Mouse (Mus musculus) neutrophil, adult 65 days (primary cell): ENCODE data around the gene Vinac1. TPM values are rescaled to one million over a fixed set of nuclear protein-coding genes. Genes with fewer than 3 reads are reported as not detected.

Experiments used
- total RNA-seq: library from RNA; stranded (reverse); gene quantifications from 2 replicates; pipeline ENCODE4 v1.2.4, GENCODE M21; 2023

The Vinac1 gene
- total RNA-seq, result not detected in 2 replicates

GRCm38 (mm10) chr2:129047811-129048210 lies at the start of gene Vinac1:
Gene Vinac1 (minus strand): TSS chr2:129048172.

GRCm38 (mm10) chr2:129065437-129066282 lies 17.7 kb upstream of the Vinac1 start, which contains the start of gene Ttl:
Gene Ttl (plus strand): TSS chr2:129065942.

Other genes with a start within 250 kb of the Vinac1 start
- gene Tmem87b, start 230.1 kb downstream of the Vinac1 start, total RNA-seq, result 23.0 and 37.7 TPM in 2 replicates
- not detected in 2 replicates for gene Fbln7, start 185.2 kb downstream of the Vinac1 start, total RNA-seq
- 0.79 and 1.2 TPM in 2 replicates for gene Zc3h8, start 104.1 kb downstream of the Vinac1 start, total RNA-seq
- gene Zc3h6, start 80.8 kb downstream of the Vinac1 start, total RNA-seq, result 1.8 and 2.4 TPM in 2 replicates
- gene Gm10762, start 80.4 kb downstream of the Vinac1 start, total RNA-seq, result 1.4 and 1.7 TPM in 2 replicates
- gene Ttl, start 17.8 kb upstream of the Vinac1 start, total RNA-seq, result 1.6 and 1.9 TPM in 2 replicates
- 5.6 and 8.3 TPM in 2 replicates for gene Polr1b, start 52.8 kb upstream of the Vinac1 start, total RNA-seq
- 6.8 and 7.1 TPM in 2 replicates for gene Chchd5, start 81.5 kb upstream of the Vinac1 start, total RNA-seq
- 171 and 183 TPM in 2 replicates for gene Slc20a1, start 150.6 kb upstream of the Vinac1 start, total RNA-seq
- gene Ckap2l, start 249.0 kb upstream of the Vinac1 start, total RNA-seq, result 25.7 and 28.6 TPM in 2 replicates